Mouse (Mus musculus) c-Kit-positive CD71-positive TER-119-positive erythroid progenitor cells, embryonic 14.5 days (primary cell): ENCODE results near the gene Fam117a.

ENCODE experiments used
- DNase-seq: peaks from one replicate; pipeline ENCODE4 v3.0.0-alpha.2; 2013; ENCODE audit warnings: low spot score

Gene Fam117a

GRCm38 (mm10) chr11:95333209-95333608, 3.6 kb upstream of the Fam117a start:
- DNase-seq: no peak

DNA sequence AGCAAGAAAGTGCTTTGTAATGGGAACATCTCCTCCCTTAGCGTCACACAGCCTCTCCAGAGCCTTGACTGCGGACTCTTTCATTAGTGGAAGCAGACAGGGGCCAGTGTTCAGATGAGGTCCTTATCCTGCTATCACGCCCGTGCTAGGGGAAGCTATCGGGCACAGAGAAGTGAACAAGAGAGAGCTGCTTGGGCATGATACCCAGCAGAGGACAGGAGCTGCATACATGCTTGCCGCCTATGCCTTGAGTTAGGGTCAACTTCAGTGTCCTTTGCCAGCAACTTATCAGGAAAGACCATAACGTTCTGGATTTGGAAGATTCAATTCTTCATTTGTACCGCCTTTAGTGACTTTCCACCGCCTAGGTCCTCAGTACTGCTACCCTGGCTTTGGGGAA, 3.0 kb upstream of the Fam117a start:
- DNase-seq: peak; percentile 88

DNA sequence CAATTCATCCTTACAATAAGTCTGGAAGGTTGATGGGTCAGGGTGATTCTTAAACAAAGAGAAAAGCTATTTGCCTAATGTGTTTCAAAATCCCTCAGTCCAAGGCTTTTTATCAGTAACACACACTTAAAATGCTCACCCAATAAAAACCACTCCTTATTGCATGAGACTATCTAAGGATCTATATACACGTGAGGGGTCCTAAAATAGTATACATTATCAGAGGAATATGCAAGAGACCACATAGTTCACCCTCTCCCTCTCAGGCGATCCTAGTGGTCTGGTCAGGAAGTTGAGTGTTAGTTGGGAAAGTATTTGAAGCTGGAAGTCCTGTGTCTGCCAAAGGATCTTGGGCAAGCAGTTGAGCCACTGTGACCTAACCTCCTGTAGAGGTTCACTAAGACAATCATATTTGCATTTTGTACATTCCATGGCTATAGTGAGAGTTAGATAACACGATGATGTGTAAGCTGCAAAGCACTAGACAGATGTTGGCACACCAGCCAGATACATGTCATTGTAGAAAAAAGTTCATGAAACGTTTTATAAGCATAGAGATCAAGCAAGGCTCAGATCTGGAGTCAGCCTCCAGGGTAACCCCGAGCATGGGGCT, 2.3 kb upstream of the Fam117a start:
- DNase-seq: peak; percentile 54

- DNase-seq: peak; percentile 62
Measured at GRCm38 (mm10) chr11:95337129-95337813, 453 bp downstream of the Fam117a start.

DNA sequence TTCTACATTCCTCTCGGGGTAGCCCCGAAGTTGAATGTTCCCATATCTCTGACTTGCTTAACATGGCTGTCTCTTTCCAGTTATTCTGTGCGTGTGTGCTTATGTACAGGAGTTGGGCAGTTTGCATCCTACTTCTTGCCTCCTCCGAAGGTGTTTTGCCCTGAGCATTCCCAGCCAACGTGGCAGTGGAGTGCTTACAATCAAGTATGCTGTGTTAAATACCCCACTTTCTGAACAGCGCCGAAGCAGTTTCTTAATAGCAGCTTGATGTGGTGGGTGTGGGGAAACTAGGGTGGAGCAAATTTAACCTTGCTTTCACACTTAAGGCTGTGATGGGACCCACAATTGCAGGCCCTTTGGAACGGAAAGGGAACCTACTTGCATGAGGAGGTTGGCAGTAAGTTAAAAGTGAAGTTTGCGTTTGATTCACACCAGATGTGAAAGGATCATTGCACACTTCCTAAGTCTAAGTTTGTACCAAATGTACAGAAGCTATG, 1.1 kb downstream of the Fam117a start:
- DNase-seq: no peak

- peak; percentile 93 for DNase-seq
Measured at GRCm38 (mm10) chr11:95339471-95340021, 2.7 kb downstream of the Fam117a start.

DNA sequence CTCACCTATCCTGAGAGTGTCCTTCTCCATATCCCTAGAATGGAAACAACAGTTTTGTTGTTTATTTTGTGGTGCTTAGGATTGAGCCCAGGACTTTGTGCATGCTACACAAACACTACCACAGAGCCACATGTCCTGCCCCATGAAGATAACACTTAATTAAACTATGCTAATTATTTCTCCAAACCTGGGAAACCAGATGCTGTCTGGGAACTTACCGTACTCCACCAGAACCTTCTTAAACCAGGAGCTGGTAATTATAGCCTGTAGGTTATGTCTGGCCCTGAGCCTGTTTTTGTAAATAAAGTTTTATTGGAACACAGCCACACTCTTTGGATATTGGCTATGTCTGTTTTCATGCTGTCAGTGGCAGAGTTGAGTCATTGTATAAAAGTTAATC, 3.4 kb downstream of the Fam117a start:
- no peak for DNase-seq

GRCm38 (mm10) chr11:95340664-95341063, 3.8 kb downstream of the Fam117a start:
- no peak for DNase-seq

GRCm38 (mm10) chr11:95343180-95343579, 6.4 kb downstream of the Fam117a start:
- no peak for DNase-seq

GRCm38 (mm10) chr11:95344181-95344580, 7.4 kb downstream of the Fam117a start:
- DNase-seq: no peak

DNA sequence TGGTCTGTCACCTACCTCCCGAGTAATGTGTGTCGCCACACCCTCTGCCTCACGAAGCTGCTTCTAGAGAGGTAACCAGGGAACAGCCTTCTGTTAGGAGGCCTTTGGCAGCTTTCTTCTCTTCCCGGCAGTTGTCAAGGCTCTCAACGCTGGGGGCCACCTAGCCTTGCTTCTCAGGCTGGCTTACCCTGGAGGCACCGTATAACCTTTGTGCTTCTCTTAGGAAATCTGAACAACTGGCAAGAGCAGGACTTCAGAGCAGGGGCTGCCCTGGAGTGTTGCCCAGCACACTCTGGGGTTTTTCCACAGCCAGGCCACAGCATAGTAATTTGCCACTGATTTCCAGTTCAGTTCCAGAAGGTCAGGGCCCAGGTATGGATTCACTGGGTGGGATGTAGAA, 13.5 kb downstream of the Fam117a start:
- no peak for DNase-seq

DNA sequence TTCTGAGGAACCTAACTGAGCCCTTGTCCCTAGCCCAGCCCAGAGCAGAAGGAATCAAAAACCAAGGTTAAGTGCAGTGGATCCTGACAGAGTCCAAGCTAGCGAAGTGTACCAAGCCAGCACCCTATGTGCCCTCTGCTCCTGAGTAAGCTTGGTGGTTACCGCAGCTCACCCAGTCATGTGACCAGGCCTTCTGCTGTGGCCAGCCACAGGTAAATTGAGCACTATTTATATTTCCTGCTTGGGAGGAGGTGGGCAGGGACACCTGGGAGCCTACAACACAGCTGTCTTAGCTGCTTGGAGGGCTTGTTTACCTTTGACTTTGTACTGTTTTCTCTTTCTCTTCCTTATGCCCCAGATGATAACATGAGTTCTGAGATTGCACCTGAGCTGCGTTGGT, 14.1 kb downstream of the Fam117a start:
- no peak for DNase-seq

DNA sequence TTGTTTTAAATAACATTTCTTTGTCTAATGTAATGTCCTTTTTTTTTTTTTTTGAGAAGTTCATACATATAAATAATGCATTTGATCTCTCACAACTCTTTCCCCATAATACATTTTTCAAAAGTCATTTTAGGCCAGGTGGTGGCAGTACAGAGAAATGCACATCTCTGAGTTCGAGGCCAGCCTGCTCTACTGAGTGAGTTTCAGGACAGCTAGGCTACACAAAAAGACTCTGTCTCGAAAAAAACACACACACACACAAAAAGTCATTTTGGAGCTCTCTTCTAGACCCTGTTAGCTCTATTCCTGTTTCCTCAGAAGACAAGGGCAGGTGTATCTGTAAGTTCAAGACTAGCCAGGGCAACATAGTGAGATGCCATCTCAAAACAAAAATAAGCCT, 15.9 kb downstream of the Fam117a start:
- DNase-seq: no peak

DNA sequence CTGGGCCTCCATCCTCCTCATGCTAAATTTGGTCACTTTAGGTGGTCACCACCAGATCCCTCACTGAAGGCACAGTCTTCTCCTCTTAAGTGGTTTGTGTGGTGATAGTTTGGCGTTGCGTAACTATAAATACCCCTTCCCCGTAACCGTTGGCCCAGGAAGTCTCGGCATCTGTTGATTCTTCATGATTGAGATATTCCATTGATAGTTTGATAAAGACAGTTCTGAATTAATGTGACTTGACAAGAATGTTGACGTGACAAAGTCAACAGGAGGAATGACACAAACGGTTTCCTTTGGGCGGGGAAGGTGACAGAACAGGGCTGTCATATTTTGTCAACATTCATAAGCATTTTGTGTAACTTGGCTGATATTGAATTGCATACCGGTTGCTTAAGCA, 16.4 kb downstream of the Fam117a start:
- no peak for DNase-seq

DNA sequence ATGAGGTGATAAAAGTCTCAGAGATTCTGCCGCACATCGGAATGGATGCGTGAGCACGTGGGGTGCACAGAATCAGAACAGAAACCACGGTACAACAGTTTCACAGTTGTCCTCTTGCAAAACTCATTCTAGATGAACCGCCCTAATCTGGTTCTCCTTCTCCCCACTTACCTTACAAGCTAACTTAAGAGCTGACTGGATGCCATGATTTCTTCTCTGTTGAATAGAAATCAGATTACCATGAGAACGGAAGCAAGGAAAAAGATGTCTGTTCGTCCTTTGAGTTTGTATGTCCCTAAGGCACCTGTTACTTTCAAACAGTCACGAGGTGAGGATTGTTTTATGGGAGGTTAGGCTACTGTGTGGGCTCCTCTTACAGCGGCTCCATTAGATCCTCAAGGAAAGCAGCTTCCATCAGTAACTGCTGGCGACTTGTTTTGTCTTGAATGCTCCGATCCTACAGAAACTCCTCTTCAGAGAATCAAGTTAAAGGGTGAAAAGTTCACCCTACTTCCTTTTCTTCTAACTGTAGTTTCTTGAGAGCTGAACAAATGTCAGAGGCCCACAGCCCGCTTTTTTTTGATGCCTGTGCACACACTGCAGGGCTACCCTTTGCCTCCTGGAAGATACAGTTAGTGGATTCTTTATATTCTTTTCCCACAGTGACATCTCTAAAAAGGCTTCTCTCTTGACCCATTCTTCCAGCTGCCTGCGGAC, 17.6 kb downstream of the Fam117a start:
- DNase-seq: no peak

DNA sequence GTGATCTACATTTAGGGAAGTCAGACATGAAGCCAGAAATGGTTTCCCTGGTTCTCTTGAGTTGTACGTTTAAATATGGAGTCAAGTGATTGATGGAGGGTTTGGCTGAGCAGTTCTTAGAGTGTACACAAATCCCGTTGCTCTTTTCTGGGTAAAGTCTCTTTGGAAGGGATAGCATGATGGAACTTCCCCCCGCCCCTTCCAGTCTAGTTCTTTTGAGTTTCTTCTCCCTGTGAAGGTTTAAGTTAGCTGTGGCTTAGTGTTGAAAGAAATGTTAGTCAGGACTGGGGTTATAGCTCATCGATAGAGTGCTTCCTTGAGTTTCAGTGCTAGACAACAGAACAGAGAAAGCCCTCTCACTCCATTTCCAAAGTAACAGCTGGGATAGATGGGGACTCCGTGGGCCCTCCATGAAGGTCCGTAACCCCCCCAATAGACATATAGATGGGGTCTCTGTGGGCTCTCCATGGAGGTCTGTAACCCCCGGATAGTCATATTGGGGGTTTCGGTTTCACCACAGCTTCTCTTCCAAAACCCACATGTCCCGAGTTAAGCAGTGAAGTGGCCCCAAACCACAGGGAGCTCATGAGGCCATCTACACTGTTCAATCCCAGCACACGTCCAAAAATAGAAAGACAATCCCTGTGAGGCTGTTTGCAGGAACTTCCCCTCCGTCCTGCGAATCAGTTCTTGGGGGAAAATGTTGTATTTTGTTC, 18.3 kb downstream of the Fam117a start:
- no peak for DNase-seq

- DNase-seq: no peak
Measured at GRCm38 (mm10) chr11:95355661-95356011, 18.8 kb downstream of the Fam117a start.

GRCm38 (mm10) chr11:95356039-95356438, 19.2 kb downstream of the Fam117a start:
- DNase-seq: peak; percentile 48

DNA sequence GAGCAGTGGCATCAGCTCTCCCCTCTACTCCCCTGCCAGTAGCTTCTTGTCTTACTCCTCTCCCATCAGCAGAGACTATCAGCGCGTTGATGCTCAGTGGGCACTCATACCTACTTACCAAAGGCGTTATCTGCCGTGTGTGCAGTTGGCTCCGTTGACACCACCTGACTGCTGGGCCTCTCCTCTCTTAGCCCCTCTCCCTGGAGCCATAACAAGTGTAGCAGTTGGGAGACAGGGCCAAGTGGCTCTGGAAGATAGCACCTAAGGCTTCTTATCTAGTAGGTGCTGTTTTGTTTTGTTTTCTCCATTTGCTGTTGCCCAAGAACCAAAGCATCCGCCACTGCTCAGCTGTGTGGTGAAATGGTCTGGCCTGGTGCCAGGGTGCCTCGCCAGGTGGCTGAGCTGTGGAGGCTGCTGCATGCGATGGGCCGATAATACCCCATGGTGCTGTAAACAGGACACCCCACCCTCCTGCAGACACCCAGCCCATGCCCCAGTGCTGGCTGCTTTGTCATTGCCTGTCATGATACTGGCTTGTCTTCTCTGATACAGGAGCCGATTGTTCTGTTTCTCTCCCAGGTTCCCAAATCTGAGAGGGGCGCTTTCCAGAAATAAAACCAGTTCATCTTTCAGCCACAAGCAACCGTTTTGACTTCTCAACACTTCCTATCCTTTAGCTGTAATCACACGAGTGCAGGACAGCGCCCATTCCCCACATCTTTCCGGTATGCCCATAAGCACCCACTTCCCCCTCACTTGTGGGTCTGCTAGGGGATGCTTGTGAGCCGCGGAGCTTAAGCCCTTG, 19.9 kb downstream of the Fam117a start:
- peak; percentile 94 for DNase-seq

GRCm38 (mm10) chr11:95358263-95358662, 21.4 kb downstream of the Fam117a start:
- no peak for DNase-seq

DNA sequence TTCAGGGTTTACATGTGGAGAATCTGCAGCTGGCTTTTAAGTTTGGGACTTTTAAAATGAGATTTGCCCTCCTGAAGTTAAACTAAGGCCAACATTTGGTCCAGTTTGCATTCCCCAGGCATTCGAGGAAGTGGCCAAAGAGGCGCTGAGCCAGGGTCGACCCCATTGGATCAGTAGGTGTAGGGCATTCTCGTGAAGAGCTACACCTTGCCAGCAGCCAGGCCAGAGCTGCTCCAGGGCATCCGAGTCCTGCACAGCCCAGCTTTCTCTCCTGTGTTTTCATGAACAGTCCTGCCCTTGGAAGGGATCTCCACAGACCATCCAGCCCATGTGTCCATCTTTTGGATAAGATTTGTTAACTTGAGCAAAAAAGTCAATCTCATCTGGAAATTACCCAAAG, 27.6 kb downstream of the Fam117a start:
- no peak for DNase-seq
